Mouse (Mus musculus) cerebellum, postnatal 4 days (tissue): ENCODE measurements at regions not wholly inside any gene's neighbourhood (a gene's known extent, or its start where the extent isn't known, plus 50 kb on each side); places are given as distances from the start of the nearest gene placed in this dataset.

Source experiments
- DNase-seq, 2 experiments: peaks; one replicate each; pipeline ENCODE4 v3.0.0; 2022; ENCODE audit warnings: low spot score in 2 of 2, mixed read lengths in 1 of 2

GRCm38 (mm10) chr16:27138384-27138783 is 146.9 kb upstream of the Gmnc start:
- no peak for DNase-seq

GRCm38 (mm10) chr16:27138987-27139386 is 147.5 kb upstream of the Gmnc start:
- DNase-seq: no peak

- peak; percentile 47 to 72 for DNase-seq
These were observed 148.6 kb upstream of the Gmnc start for GRCm38 (mm10) chr16:27140037-27140436.

GRCm38 (mm10) chr16:27155805-27156204 is 151.5 kb upstream of the Ostn start:
- DNase-seq: no peak

- DNase-seq: no peak
These were observed 111.6 kb upstream of the Ostn start for GRCm38 (mm10) chr16:27195650-27196049.
